Mouse (Mus musculus): ENCODE data around the gene Arsg.

Gene Arsg

GRCm38 (mm10) chr11:109473171-109474085 lies at the start of gene Arsg, which contains the start of gene Slc16a6:
Arsg (plus strand) TSS chr11:109473374.
Slc16a6 (minus strand) TSS chr11:109473598.
- peak; percentile 85 to 87 for DNase-seq

GRCm38 (mm10) chr11:109425392-109426271 lies 47.5 kb upstream of the Arsg start, which contains the start of gene Amz2:
Amz2 (plus strand) TSS chr11:109425946.
- DNase-seq = peak; percentile 100

GRCm38 (mm10) chr11:109426272-109426586 lies 46.9 kb upstream of the Arsg start:
- DNase-seq = no peak

- no peak for DNase-seq
Measured at GRCm38 (mm10) chr11:109427353-109427752, 45.8 kb upstream of the Arsg start.

- no peak for DNase-seq
Measured at GRCm38 (mm10) chr11:109434233-109434798, 38.9 kb upstream of the Arsg start.

GRCm38 (mm10) chr11:109436889-109437288 lies 36.3 kb upstream of the Arsg start:
- DNase-seq = no peak

GRCm38 (mm10) chr11:109439209-109439608 lies 34.0 kb upstream of the Arsg start:
- no peak for DNase-seq

GRCm38 (mm10) chr11:109439829-109440340 lies 33.3 kb upstream of the Arsg start:
- DNase-seq = peak; percentile 86 to 88

GRCm38 (mm10) chr11:109440641-109441040 lies 32.5 kb upstream of the Arsg start:
- no peak for DNase-seq

GRCm38 (mm10) chr11:109441119-109441518 lies 32.1 kb upstream of the Arsg start:
- DNase-seq = peak in 1 of 2 experiments; percentile 63

- DNase-seq = no peak
Measured at GRCm38 (mm10) chr11:109442166-109442730, 30.9 kb upstream of the Arsg start.

GRCm38 (mm10) chr11:109443468-109444263 lies 29.5 kb upstream of the Arsg start:
- DNase-seq = no peak

GRCm38 (mm10) chr11:109444600-109444999 lies 28.6 kb upstream of the Arsg start:
- DNase-seq = peak in 1 of 2 experiments; percentile 59

- DNase-seq = no peak
Measured at GRCm38 (mm10) chr11:109445438-109446035, 27.6 kb upstream of the Arsg start.

GRCm38 (mm10) chr11:109451169-109451568 lies 22.0 kb upstream of the Arsg start:
- DNase-seq = no peak

- DNase-seq = no peak
Measured at GRCm38 (mm10) chr11:109456261-109456660, 16.9 kb upstream of the Arsg start.

- no peak for DNase-seq
Measured at GRCm38 (mm10) chr11:109458165-109458564, 15.0 kb upstream of the Arsg start.

- no peak for DNase-seq
Measured at GRCm38 (mm10) chr11:109460586-109460985, 12.6 kb upstream of the Arsg start.

- DNase-seq = no peak
Measured at GRCm38 (mm10) chr11:109465068-109465467, 8.1 kb upstream of the Arsg start.

GRCm38 (mm10) chr11:109466987-109467386 lies 6.2 kb upstream of the Arsg start:
- no peak for DNase-seq

- no peak for DNase-seq
Measured at GRCm38 (mm10) chr11:109468133-109468532, 5.0 kb upstream of the Arsg start.

Measured in lung, postnatal 4 days (tissue).